Mouse (Mus musculus): ENCODE measurements around the gene Gpr155. TPM values are rescaled to one million over a fixed set of nuclear protein-coding genes. Genes with fewer than 3 reads are reported as not detected.

Gpr155 gene
- total and polyA plus RNA-seq, 3 experiments, result 0.23 to 0.99 TPM; not detected in 1

DNA sequence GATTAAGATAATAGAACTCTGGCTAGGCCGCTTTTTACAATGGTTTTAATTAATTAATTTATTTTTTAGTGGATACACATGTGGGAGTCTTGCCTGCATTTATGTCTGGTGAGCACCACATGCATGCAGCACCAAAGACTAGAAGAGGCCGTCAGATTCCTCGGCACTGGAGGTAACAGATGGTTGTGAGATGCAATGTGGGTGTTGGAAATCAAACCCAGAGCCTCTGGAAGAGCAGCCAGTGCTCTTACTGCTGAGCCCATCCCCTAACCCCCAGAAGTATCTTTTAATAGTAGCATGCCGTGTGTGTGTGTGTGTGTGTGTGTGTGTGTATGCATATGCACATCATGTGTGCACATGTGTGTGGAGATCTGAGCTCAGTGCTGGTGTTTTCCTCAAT, 41.2 kb downstream of the Gpr155 start:
- TF ChIP-seq MAZ (IDR thresholded peaks at IDR 0.05; ENCODE audit: low read depth, low read length), result no peak
- no peak for TF ChIP-seq MXI1 (IDR thresholded peaks at IDR 0.05; ENCODE audit: low read depth, low read length)
- no peak for TF ChIP-seq ZNF384 (IDR thresholded peaks at IDR 0.05; ENCODE audit: low read depth, low read length)
- TF ChIP-seq MAFK (IDR thresholded peaks at IDR 0.05; ENCODE audit: borderline replicate concordance, low read depth, low read length), result no peak
- TF ChIP-seq MEF2A (IDR thresholded peaks at IDR 0.05; ENCODE audit: extremely low read depth, insufficient replicate concordance, low read depth, low read length, poor library complexity, severe bottlenecking), result no peak
- no peak for TF ChIP-seq RCOR1 (IDR thresholded peaks at IDR 0.05; ENCODE audit: low read depth, low read length)
- TF ChIP-seq NRF1 (IDR thresholded peaks at IDR 0.05; ENCODE audit: insufficient read depth, low read depth, low read length, poor library complexity, severe bottlenecking), result no peak
- H3K9ac ChIP-seq (ENCODE audit: control insufficient read depth, low read depth, low read length, poor library complexity, severe bottlenecking), result no peak overlapping the region
- no peaks in the 10 kb centered on the region for H3K9me3 ChIP-seq (replicated peaks; ENCODE audit: insufficient read depth, low read length)
- H3K79me2 ChIP-seq (ENCODE audit: control insufficient read depth, insufficient read depth, low read length, poor library complexity), result no peaks in the 10 kb centered on the region
- no peak overlapping the region for H3K4me3 ChIP-seq (ENCODE audit: control insufficient read depth in 1 of 2, insufficient read depth in 1 of 2, low read depth in 2 of 2, low read length in 2 of 2)
- no peaks in the 10 kb centered on the region for H3K4me1 ChIP-seq (ENCODE audit: control insufficient read depth in 1 of 2, insufficient read depth in 2 of 2, low read length in 2 of 2)
- H3K27ac ChIP-seq (ENCODE audit: control insufficient read depth, low read depth, low read length), result no peak overlapping the region
- no peaks in the 10 kb centered on the region for H3K36me3 ChIP-seq (ENCODE audit: control insufficient read depth in 1 of 2, insufficient read depth in 2 of 2, low read length in 2 of 2)
- DNase-seq (ENCODE audit: low read depth, low spot score), result no peak
- no peaks in the 10 kb centered on the region for H3K27me3 ChIP-seq (ENCODE audit: control insufficient read depth in 1 of 2, insufficient read depth in 2 of 2, low read length in 2 of 2)

- Histone ChIP-seq H3K4me3 (ENCODE audit: control insufficient read depth in 1 of 2, insufficient read depth in 1 of 2, low read depth in 2 of 2, low read length in 2 of 2) (no peak overlapping the region), H3K27ac (ENCODE audit: control insufficient read depth, low read depth, low read length) (no peak overlapping the region), H3K36me3 (ENCODE audit: control insufficient read depth in 1 of 2, insufficient read depth in 2 of 2, low read length in 2 of 2) (no peaks in the 10 kb centered on the region), H3K9me3 (replicated peaks; ENCODE audit: insufficient read depth, low read length) (no peaks in the 10 kb centered on the region), H3K79me2 (ENCODE audit: control insufficient read depth, insufficient read depth, low read length, poor library complexity) (no peaks in the 10 kb centered on the region), H3K9ac (ENCODE audit: control insufficient read depth, low read depth, low read length, poor library complexity, severe bottlenecking) (no peak overlapping the region), H3K4me1 (ENCODE audit: control insufficient read depth in 1 of 2, insufficient read depth in 2 of 2, low read length in 2 of 2) (no peaks in the 10 kb centered on the region), H3K27me3 (ENCODE audit: control insufficient read depth in 1 of 2, insufficient read depth in 2 of 2, low read length in 2 of 2) (no peaks in the 10 kb centered on the region)
- no peak for DNase-seq (ENCODE audit: low read depth, low spot score)
- no peak for TF ChIP-seq MAFK (IDR thresholded peaks at IDR 0.05; ENCODE audit: borderline replicate concordance, low read depth, low read length)
- TF ChIP-seq EP300 (IDR thresholded peaks at IDR 0.05; ENCODE audit: low read depth in 1 of 2, low read length in 2 of 2), result no peak
- TF ChIP-seq UBTF (IDR thresholded peaks at IDR 0.05; ENCODE audit: borderline replicate concordance, insufficient read depth, low read depth, low read length), result no peak
- no peak for TF ChIP-seq MEF2A (IDR thresholded peaks at IDR 0.05; ENCODE audit: extremely low read depth, insufficient replicate concordance, low read depth, low read length, poor library complexity, severe bottlenecking)
- TF ChIP-seq ZC3H11A (IDR thresholded peaks at IDR 0.05; ENCODE audit: low read depth, low read length), result no peak
- no peak for TF ChIP-seq CTCF (IDR thresholded peaks at IDR 0.05 in 2 of 3, conservative IDR thresholded peaks at IDR 0.05 in 1 of 3; ENCODE audit: control insufficient read depth in 1 of 3, insufficient read depth in 1 of 3, low read depth in 2 of 3, low read length in 3 of 3, poor library complexity in 1 of 3, severe bottlenecking in 1 of 3)
- no peak for TF ChIP-seq JUND (IDR thresholded peaks at IDR 0.05; ENCODE audit: low read depth, low read length)
- no peak for TF ChIP-seq HCFC1 (IDR thresholded peaks at IDR 0.05; ENCODE audit: low read depth, low read length)
- TF ChIP-seq MXI1 (IDR thresholded peaks at IDR 0.05; ENCODE audit: low read depth, low read length), result no peak
- TF ChIP-seq POLR2AphosphoS2 (IDR thresholded peaks at IDR 0.05; ENCODE audit: low read length), result no peak
- TF ChIP-seq USF1 (IDR thresholded peaks at IDR 0.05; ENCODE audit: low read depth, low read length), result no peak
- no peak for TF ChIP-seq E2F4 (IDR thresholded peaks at IDR 0.05; ENCODE audit: borderline replicate concordance, low read depth, low read length)
- no peak for TF ChIP-seq BHLHE40 (IDR thresholded peaks at IDR 0.05; ENCODE audit: borderline replicate concordance, low read depth, low read length)
- TF ChIP-seq GATA1 (IDR thresholded peaks at IDR 0.05; ENCODE audit: low read depth, low read length), result no peak
- no peak for TF ChIP-seq GABPA (IDR thresholded peaks at IDR 0.05; ENCODE audit: low read depth, low read length)
- no peak for TF ChIP-seq CHD1 (IDR thresholded peaks at IDR 0.05; ENCODE audit: low read depth, low read length)
Measured at GRCm38 (mm10) chr2:73343701-73344100, 42.7 kb downstream of the Gpr155 start.

All from MEL (cell line).